Mouse (Mus musculus) CH12.LX (cell line): ENCODE data around the gene Ttll5. TPM values are rescaled to one million over a fixed set of nuclear protein-coding genes. Genes with fewer than 3 reads are reported as not detected.

ENCODE experiments used
- DNase-seq: peaks from one replicate; pipeline ENCODE4 v3.0.0-alpha.2; 2013; ENCODE audit errors: extremely low read depth
- H3K27ac ChIP-seq: 2 replicates; pipeline ENCODE4 v1.5.1; 2012; ENCODE audit warnings: low read depth, mild to moderate bottlenecking, control low read depth, moderate library complexity; ENCODE audit not compliant: insufficient read depth
- H3K27me3 ChIP-seq: replicated peaks from 2 replicates; pipeline ENCODE3; 2012; ENCODE audit warnings: inconsistent platforms
- H3K36me3 ChIP-seq, 2 experiments: replicated peaks in 1 of 2; 2 replicates each; pipeline versions ENCODE3 to v1.6.1; 2012; ENCODE audit warnings: inconsistent platforms in 1 of 2, low read length in 1 of 2, mild to moderate bottlenecking in 1 of 2, mixed read lengths in 1 of 2, moderate library complexity in 1 of 2; ENCODE audit not compliant: control insufficient read depth in 1 of 2, insufficient read depth in 1 of 2
- H3K4me1 ChIP-seq, 2 experiments: 2 replicates each; pipeline ENCODE4 v1.6.1; 2012; ENCODE audit warnings: inconsistent platforms in 1 of 2, moderate library complexity in 1 of 2; ENCODE audit not compliant: insufficient read depth in 2 of 2, control insufficient read depth in 1 of 2
- H3K4me2 ChIP-seq: 2 replicates; pipeline ENCODE4 v1.6.1; 2012; ENCODE audit warnings: low read depth, mild to moderate bottlenecking, control low read depth; ENCODE audit not compliant: poor library complexity, insufficient read depth, severe bottlenecking
- H3K4me3 ChIP-seq, 3 experiments: fragments of 150-350 bp in 1 of 3; sonication (generic) in 1 of 3; replicated peaks in 1 of 3; 2 replicates each; pipeline versions ENCODE3 to v1.5.1; 2011 to 2012; ENCODE audit warnings: low read depth in 2 of 3, low read length in 2 of 3, mild to moderate bottlenecking in 2 of 3, moderate library complexity in 2 of 3, control low read depth in 1 of 3, improper control_type of control experiment in 1 of 3, inconsistent platforms in 1 of 3, mixed read lengths in 1 of 3; ENCODE audit not compliant: poor library complexity in 1 of 3
- H3K79me2 ChIP-seq: replicated peaks from 2 replicates; pipeline ENCODE4 v1.6.1; 2012; ENCODE audit warnings: mild to moderate bottlenecking, moderate library complexity; ENCODE audit not compliant: control insufficient read depth, poor library complexity, insufficient read depth, severe bottlenecking; ENCODE audit errors: extremely low read depth
- H3K9ac ChIP-seq: 2 replicates; pipeline ENCODE4 v1.6.1; 2012; ENCODE audit warnings: low read depth, mild to moderate bottlenecking, control low read depth, moderate library complexity; ENCODE audit not compliant: insufficient read depth
- H3K9me3 ChIP-seq: replicated peaks from 2 replicates; pipeline ENCODE3; 2012; ENCODE audit warnings: low read length, inconsistent platforms, mixed read lengths
- CHD2 ChIP-seq: IDR thresholded peaks from 2 replicates; pipeline ENCODE4 v1.6.1; 2011; ENCODE audit warnings: low read length, improper control_type of control experiment
- CTCF ChIP-seq, 2 experiments: IDR thresholded peaks in 1 of 2; conservative IDR thresholded peaks in 1 of 2; 2 replicates each; pipeline ENCODE4 v1.5.1; 2011 to 2012; ENCODE audit warnings: low read depth in 2 of 2, low read length in 2 of 2, improper control_type of control experiment in 1 of 2, inconsistent platforms in 1 of 2, mild to moderate bottlenecking in 1 of 2, moderate library complexity in 1 of 2
- ELF1 ChIP-seq: IDR thresholded peaks from 2 replicates; pipeline ENCODE4 v1.6.1; 2014; ENCODE audit warnings: low read depth, mild to moderate bottlenecking, inconsistent platforms, low read length, improper control_type of control experiment
- EP300 ChIP-seq: IDR thresholded peaks from 2 replicates; pipeline ENCODE4 v1.6.1; 2011; ENCODE audit warnings: low read length, improper control_type of control experiment
- GABPA ChIP-seq: IDR thresholded peaks from 2 replicates; pipeline ENCODE4 v1.6.1; 2012; ENCODE audit warnings: low read depth, low read length, improper control_type of control experiment, inconsistent platforms; ENCODE audit not compliant: insufficient replicate concordance
- IRF4 ChIP-seq: IDR thresholded peaks from 2 replicates; pipeline ENCODE4 v1.6.1; 2014; ENCODE audit warnings: low read depth, mild to moderate bottlenecking, inconsistent platforms, low read length, improper control_type of control experiment
- JUN ChIP-seq: IDR thresholded peaks from 2 replicates; pipeline ENCODE4 v1.6.1; 2011; ENCODE audit warnings: low read depth, mild to moderate bottlenecking, low read length, improper control_type of control experiment, moderate library complexity; ENCODE audit not compliant: insufficient read depth
- JUND ChIP-seq: conservative IDR thresholded peaks from 2 replicates; pipeline ENCODE4 v1.6.1; 2011; ENCODE audit warnings: low read depth, low read length, improper control_type of control experiment
- KAT2A ChIP-seq: IDR thresholded peaks from 2 replicates; pipeline ENCODE4 v1.6.1; 2012; ENCODE audit warnings: low read length, improper control_type of control experiment, inconsistent platforms; ENCODE audit not compliant: insufficient replicate concordance
- MAZ ChIP-seq: IDR thresholded peaks from 2 replicates; pipeline ENCODE4 v1.6.1; 2012; ENCODE audit warnings: low read depth, mild to moderate bottlenecking, inconsistent platforms, low read length, improper control_type of control experiment, moderate library complexity
- MEF2A ChIP-seq: IDR thresholded peaks from 2 replicates; pipeline ENCODE4 v1.6.1; 2014; ENCODE audit warnings: low read depth, mild to moderate bottlenecking, inconsistent platforms, low read length, improper control_type of control experiment, borderline replicate concordance
- MXI1 ChIP-seq: IDR thresholded peaks from 2 replicates; pipeline ENCODE4 v1.6.1; 2011; ENCODE audit warnings: mild to moderate bottlenecking, low read depth, low read length, improper control_type of control experiment
- MYC ChIP-seq: IDR thresholded peaks from 2 replicates; pipeline ENCODE4 v1.6.1; 2011; ENCODE audit warnings: low read depth, mild to moderate bottlenecking, improper control_type of control experiment, low read length
- NELFE ChIP-seq: IDR thresholded peaks from 2 replicates; pipeline ENCODE4 v1.6.1; 2011; ENCODE audit warnings: low read depth, low read length, improper control_type of control experiment
- NRF1 ChIP-seq: IDR thresholded peaks from 2 replicates; pipeline ENCODE4 v1.6.1; 2014; ENCODE audit warnings: low read depth, mild to moderate bottlenecking, inconsistent platforms, low read length, improper control_type of control experiment, moderate library complexity
- POLR2A ChIP-seq: IDR thresholded peaks from 2 replicates; pipeline ENCODE4 v1.6.1; 2011; ENCODE audit warnings: low read depth, mild to moderate bottlenecking, improper control_type of control experiment, low read length
- POLR2AphosphoS2 ChIP-seq: IDR thresholded peaks from 2 replicates; pipeline ENCODE4 v1.6.1; 2011; ENCODE audit warnings: low read depth, low read length, improper control_type of control experiment
- RAD21 ChIP-seq: IDR thresholded peaks from 2 replicates; pipeline ENCODE4 v1.6.1; 2011; ENCODE audit warnings: low read depth, mild to moderate bottlenecking, low read length, improper control_type of control experiment, moderate library complexity
- RCOR1 ChIP-seq: conservative IDR thresholded peaks from 2 replicates; pipeline ENCODE4 v1.6.1; 2012; ENCODE audit warnings: low read depth, mild to moderate bottlenecking, inconsistent platforms, low read length, improper control_type of control experiment
- SMC3 ChIP-seq: IDR thresholded peaks from 2 replicates; pipeline ENCODE4 v1.6.1; 2011; ENCODE audit warnings: low read depth, low read length, improper control_type of control experiment
- TCF12 ChIP-seq: IDR thresholded peaks from 2 replicates; pipeline ENCODE4 v1.6.1; 2014; ENCODE audit warnings: low read depth, mild to moderate bottlenecking, inconsistent platforms, low read length, improper control_type of control experiment
- UBTF ChIP-seq: IDR thresholded peaks from 2 replicates; pipeline ENCODE4 v1.6.1; 2012; ENCODE audit warnings: low read depth, mild to moderate bottlenecking, inconsistent platforms, low read length, improper control_type of control experiment, moderate library complexity
- ZC3H11A ChIP-seq: IDR thresholded peaks from 2 replicates; pipeline ENCODE4 v1.6.1; 2012; ENCODE audit warnings: low read depth, mild to moderate bottlenecking, inconsistent platforms, low read length, improper control_type of control experiment
- ZKSCAN1 ChIP-seq: IDR thresholded peaks from 2 replicates; pipeline ENCODE4 v1.6.1; 2012; ENCODE audit warnings: low read depth, inconsistent platforms, low read length, improper control_type of control experiment, borderline replicate concordance
- ZMIZ1 ChIP-seq: IDR thresholded peaks from 2 replicates; pipeline ENCODE4 v1.6.1; 2012; ENCODE audit warnings: low read depth, mild to moderate bottlenecking, inconsistent platforms, low read length, improper control_type of control experiment
- ZNF384 ChIP-seq: IDR thresholded peaks from 2 replicates; pipeline ENCODE4 v1.6.1; 2012; ENCODE audit warnings: low read depth, low read length, improper control_type of control experiment, inconsistent platforms
- dilution Hi-C: fragments of 300-500 bp; cut with MboI; formaldehyde crosslinking; loops from 2 replicates; pipeline ENCODE4 v1.14.3; 2020; ENCODE audit warnings: low sequenced_read_pairs; ENCODE audit not compliant: extremely low pct_unique_long_range_greater_than_20kb, extremely low pct_ligation_motif_present
- in situ Hi-C: fragments of 300-500 bp; cut with MboI; formaldehyde crosslinking; loops from 3 replicates; pipeline ENCODE4 v1.14.3; 2019; ENCODE audit warnings: low sequenced_read_pairs, low pct_ligation_motif_present, low pct_unique_long_range_greater_than_20kb, mixed read lengths
- polyA plus RNA-seq: library from polyadenylated mRNA; unstranded; fragments of >175 nt; gene quantifications from 2 replicates; pipeline ENCODE4 v1.2.1, GENCODE M21; 2012; ENCODE audit warnings: low read depth; ENCODE audit not compliant: insufficient read length
- total RNA-seq, 2 experiments: library from RNA; depleted of rRNA; stranded (reverse); fragments of 300-350 nt in 1 of 2; fragments of >200 nt in 1 of 2; gene quantifications; 2 replicates each; pipeline ENCODE4 v1.2.3; 2012 to 2014

The Ttll5 gene
- total and polyA plus RNA-seq, 3 experiments: 5.7 to 14.0 (median 8.7) TPM

- no peaks in the 10 kb centered on the region for H3K9me3 ChIP-seq
- dilution Hi-C loops (no loop called here), in situ Hi-C loops (no loop called here)
- H3K27ac ChIP-seq: no peak overlapping the region
- H3K27me3 ChIP-seq: no peaks in the 10 kb centered on the region
- TF ChIP-seq ELF1 (no peak), CHD2 (no peak), KAT2A (no peak), NELFE (no peak), EP300 (no peak), ZKSCAN1 (no peak), POLR2A (no peak), MAZ (no peak), JUND (no peak), MEF2A (no peak), SMC3 (no peak), MXI1 (no peak), MYC (no peak), CTCF (conservative IDR thresholded peaks at IDR 0.05 in 1 of 2, IDR thresholded peaks at IDR 0.05 in 1 of 2; ENCODE audit: low read depth in 2 of 2, low read length in 2 of 2) (no peak), POLR2AphosphoS2 (no peak), JUN (no peak), GABPA (no peak), IRF4 (no peak)
- H3K4me2 ChIP-seq: no peak overlapping the region
- no peak for DNase-seq
- H3K4me1 ChIP-seq: peaks cover 0 to 11% of the 10 kb centered on the region in 2 experiments; a peak in 1 of 4 replicates
- H3K36me3 ChIP-seq: peaks cover 2 to 5% of the 10 kb centered on the region in 2 experiments
- no peaks in the 10 kb centered on the region for H3K79me2 ChIP-seq
- no peak overlapping the region for H3K9ac ChIP-seq
- H3K4me3 ChIP-seq: no peak overlapping the region
Observed at GRCm38 (mm10) chr12:85985524-85985923, 161.1 kb downstream of the Ttll5 start.

GRCm38 (mm10) chr12:85986024-85986423 lies 161.6 kb downstream of the Ttll5 start:
- Histone ChIP-seq H3K4me2 (no peak overlapping the region), H3K79me2 (no peaks in the 10 kb centered on the region), H3K27me3 (no peaks in the 10 kb centered on the region), H3K27ac (no peak overlapping the region), H3K9ac (no peak overlapping the region), H3K4me1 (peaks cover 0 to 11% of the 10 kb centered on the region in 2 experiments; a peak in 1 of 4 replicates), H3K9me3 (no peaks in the 10 kb centered on the region), H3K4me3 (no peak overlapping the region), H3K36me3 (peaks cover 2 to 5% of the 10 kb centered on the region in 2 experiments)
- DNase-seq: no peak
- in situ Hi-C loops: no loop called here
- dilution Hi-C loops: no loop called here
- TF ChIP-seq POLR2AphosphoS2 (no peak), NRF1 (no peak), MXI1 (no peak), ZNF384 (no peak), MEF2A (no peak), RAD21 (no peak), ZMIZ1 (no peak), JUND (no peak), CHD2 (no peak), TCF12 (no peak), ZKSCAN1 (no peak), UBTF (no peak), EP300 (no peak), RCOR1 (no peak), ZC3H11A (no peak)
